Mouse (Mus musculus) kidney, postnatal 36 days (tissue): ENCODE data around the gene Tnfaip6.

Source experiments
- DNase-seq, 2 experiments: peaks; one replicate each; pipeline ENCODE4 v3.0.0; 2021 to 2022; ENCODE audit warnings: mixed read lengths in 2 of 2

Gene Tnfaip6

DNA sequence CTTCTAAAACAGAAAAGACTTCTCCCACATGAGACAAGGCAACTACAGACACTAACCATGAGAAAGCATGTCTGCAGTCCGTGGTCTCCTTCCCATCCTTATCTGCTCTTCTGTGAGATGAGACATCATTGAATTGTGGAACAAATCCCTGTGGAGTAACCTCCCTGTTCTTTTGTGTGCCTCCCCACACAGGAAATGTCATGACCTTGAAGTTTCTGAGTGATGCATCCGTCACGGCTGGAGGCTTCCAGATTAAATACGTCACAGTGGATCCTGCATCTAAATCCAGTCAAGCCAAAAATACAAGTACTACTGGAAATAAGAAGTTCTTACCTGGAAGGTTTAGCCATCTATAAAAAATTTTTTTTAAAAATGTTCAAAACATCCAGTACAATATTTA is 17.8 kb downstream of the Tnfaip6 start:
- no peak for DNase-seq

DNA sequence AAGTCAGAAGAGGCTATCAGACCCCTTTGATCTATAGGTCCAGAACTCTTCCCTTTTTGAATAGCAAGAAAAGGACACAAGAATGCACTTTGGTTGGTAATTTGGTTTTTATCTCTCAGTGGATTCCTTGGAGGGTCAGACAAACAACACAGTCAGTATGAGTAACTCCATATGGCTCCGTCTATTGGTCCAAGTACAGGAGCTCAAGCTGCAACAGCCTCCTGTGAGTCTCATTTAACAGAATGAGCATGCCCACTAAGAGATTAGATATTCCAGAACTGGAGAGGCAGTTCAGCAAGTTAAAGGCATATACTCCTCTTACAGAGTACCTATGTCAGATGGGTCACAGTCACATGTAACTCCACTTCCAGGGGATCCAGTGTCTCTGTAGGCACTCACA is 19.3 kb downstream of the Tnfaip6 start:
- no peak for DNase-seq

DNA sequence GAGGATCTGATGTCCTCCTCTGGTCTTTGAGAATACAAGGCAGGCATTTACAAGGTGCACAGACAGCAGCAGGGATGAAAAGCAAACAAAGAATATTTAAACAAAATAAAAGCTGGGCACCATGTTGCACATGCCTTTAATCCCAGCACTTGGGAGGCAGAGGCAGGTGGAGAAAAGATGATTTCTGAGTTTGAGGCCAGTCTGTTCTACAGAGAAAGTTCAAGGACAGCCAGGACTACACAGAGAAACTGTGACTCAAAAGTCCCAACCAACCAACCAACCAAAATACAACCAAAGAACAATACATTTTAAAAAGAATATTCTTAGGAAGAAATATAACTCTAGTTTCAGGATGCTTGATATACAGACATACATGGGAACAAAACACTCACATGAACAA is 19.9 kb downstream of the Tnfaip6 start:
- DNase-seq: no peak

DNA sequence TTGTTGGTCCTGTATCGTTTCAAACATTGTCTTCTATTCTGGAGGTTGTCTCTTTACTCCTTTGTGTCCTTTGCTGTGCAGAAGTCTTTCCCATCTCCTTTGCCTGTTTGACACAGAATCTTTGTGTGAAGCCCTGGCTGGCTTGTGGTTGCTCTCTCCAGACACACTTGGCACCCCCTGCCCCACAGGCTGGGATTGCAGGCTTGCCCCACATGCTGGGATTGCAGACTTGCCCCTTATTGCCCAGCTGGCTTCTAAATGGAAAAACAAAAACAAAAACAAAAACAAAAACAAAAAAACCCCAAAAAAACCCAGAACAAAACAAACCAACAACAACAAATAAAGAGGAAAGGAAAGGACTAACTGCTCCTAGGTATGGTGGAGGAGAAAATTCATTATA is 30.8 kb downstream of the Tnfaip6 start:
- no peak for DNase-seq

DNA sequence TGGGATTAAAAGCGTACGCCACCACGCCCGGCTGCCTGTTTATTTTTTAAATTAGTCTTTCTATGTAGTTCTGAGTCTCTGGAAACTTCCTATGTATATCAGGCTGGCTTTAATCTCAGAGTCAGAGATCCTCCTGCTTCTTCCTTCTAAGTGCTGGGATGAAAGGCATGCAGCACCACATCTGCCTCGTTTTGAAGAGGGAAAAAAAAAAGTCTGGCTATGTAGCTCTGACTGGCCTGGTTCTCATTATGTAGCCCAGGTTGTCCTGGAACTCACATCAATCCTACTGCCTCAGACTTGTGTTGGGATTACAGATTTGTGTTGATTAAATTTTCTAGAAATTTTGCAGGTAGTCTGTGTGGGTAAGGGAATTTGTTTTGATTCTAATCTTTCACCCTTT is 33.0 kb downstream of the Tnfaip6 start:
- DNase-seq: no peak

DNA sequence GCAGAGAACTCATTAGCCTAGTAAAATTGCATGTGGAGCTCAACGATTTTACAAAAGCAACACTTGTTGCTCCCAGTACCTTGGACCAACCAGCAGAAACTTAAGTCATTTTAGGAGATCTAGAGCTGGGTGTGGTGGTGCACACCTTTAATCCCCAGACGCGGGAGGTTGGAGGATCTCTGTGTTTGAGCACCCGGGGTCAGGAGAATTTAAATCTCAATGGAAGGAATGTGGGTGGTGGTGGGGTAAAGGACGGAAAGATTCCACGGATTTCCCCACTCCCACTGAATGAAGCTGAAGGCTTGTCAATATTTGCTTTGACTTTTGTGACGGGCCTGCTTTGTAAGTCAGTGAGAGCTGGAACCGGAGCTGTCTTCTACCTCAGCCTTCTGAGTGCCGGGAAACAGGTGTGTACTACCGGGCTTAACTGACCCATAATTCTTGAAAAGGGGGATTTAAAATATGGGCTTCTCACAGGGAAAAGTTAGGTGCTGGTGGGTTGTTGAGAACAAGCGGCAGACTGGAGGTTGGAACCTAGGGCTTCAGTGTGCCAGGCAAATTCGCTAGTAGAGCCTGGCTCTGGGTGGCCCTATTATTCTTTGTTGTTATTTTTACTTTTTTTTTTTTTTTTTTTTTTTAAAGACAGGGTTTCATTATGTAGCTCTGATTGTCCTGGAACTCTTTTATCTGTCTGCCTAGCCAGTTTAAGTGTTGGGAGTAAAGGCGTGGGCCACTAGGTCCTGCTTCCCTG is 33.6 kb downstream of the Tnfaip6 start:
- DNase-seq: no peak

DNA sequence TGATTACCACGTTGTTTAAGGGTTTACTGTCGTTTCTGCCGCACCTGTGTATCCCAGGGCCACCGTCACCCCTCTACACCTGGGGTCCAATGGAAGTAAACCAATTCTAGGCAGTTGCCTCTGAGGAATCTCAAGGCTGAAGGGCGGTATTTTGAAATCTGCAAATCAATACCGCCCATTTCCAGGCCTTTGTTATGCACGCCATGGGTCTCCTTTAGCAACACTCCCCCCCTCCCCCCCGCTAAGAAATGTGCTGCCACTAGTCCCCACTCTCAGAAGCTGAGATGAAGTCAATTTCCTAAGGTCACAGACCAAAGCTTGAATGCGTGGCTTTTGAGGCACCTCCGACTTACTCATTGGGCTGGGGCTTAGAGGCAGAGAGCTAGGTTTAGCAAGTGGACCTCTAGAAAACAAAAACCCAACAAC is 34.3 kb downstream of the Tnfaip6 start:
- no peak for DNase-seq

DNA sequence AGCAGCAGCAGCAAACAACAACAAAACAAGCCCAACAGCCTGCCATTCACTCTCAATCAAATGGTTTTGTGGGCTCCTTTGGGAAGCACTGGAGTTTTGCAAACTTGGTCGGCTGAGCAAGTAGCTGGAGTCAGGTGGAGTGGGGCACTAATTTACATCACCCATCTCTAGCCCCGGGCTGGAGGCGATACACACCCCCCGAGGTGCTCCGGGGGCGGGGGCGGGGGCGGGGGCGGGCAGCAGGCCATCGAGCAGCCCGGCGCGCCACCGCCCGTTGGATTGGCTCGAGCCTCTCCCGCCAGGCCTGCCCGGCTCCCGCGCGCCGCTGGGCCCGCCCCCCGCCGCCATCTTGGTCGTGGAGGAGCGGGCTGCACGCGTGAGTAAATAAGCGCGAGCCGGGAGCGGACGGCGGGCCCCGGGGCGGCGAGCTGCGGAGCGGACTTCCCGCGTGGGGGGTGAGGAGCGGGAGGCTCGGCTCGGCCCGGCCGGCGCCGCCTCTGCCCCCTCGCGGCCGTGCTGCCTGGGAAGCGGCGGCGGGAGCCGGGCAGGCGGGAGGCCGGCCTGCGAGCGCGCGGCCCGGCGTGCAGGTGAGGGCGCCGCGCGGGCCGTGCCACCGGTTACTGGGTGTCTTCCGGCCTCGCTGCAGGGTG is 34.8 kb downstream of the Tnfaip6 start, which contains the start of gene Rif1:
Rif1 (plus strand) TSS at position 342 of the 650 bp plus-strand sequence.
- peak; percentile 88 to 95 for DNase-seq

DNA sequence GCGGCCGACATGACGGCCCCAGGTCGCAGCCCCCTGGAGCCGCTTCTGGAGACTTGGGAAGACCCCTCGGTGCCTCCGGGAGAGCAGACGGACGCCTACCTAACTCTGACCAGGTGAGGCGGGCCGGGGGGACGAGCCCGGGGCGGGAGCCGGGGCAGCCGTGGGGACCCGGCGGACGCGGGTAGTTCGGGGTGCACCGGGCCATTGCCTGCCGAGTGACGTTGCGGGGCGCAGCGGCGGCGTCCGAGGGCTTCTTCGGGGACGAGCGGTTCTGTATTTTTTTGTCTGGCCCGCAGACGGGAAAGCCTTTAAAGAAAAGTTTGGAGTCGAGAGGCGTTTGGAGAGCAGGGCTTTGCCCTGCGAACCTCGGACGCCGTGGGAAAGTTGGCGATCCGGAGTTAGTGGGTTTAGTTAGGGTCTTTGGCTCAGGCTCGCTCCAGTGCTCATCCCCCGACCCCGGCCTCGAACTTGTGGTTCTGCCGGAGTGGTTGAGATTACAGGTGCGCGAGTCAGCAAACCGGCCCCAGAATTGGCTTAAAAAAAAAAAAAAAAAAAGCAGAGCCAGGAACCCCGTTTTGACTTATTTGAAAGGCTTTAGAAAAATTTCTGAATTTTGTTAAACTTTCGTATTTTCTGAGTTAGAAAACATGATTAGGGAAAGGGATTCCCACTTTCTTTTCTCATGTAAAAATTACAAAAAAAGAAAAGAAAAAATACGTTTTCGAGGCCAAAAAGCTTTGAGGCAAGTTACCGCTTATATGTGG is 35.5 kb downstream of the Tnfaip6 start:
- peak in 1 of 2 experiments; percentile 65 for DNase-seq

DNA sequence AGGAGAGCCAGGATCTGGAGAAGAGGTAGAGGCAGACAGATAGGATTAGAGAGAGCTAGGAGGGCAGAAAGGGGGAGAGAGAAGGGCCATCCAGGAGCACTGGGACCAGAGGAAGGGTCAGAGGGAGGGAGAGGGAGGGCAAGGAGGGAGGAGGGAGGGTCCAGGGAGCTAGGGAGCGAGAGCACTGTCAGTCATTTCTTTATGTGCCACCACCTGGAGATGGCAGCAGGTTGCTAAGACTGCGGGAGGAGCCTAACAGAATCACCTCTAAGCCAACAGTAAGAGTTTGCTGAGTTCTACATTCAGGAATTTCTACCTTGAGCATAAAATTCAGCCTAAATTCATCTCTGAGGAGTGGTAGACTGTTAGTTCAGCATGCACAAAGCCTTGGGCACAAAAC is 40.9 kb downstream of the Tnfaip6 start:
- no peak for DNase-seq

DNA sequence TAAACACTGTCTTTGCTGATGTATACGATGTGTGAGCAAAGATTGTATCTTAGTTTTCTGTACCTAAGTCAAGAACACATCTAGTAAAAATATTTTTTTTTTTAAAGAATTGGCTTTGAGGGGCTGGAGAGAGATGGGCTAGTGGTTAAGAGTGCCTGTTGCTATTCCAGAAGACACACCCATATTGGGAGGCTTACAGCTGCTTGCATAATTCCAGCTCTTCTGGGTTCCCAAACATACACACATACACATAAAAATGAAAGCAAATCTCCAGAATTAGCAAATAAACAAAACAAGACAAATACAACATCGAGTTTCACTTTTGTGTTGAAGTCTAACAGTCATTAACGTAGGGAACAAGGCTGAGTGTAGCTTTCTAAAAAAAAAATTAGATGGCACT is 46.2 kb downstream of the Tnfaip6 start:
- DNase-seq: no peak

DNA sequence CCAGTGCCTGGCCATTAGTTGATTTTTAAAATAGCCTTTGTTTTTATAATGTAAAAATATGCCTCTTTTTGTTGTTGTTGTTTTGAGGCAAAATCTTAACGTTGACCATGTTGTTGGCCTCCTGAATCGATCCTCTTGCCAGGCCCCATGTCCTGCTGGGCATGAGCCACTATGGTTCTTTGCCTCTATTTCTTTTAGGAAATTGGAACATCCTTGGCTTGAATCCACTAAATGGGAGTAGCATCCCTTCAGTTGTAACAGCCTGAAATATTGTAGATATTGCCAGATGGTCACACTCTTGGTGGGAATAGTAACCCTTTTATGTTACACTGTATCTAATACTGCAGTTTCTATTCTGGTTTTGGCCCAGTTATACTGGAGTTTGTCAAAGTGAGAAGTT is 46.8 kb downstream of the Tnfaip6 start:
- DNase-seq: no peak
